Mouse (Mus musculus) effector memory CD4-positive, alpha-beta T cell, adult 7 months (primary cell): ENCODE data around the gene Mindy4. TPM values are rescaled to one million over a fixed set of nuclear protein-coding genes. Genes with fewer than 3 reads are reported as not detected.

Experiments
- polyA plus RNA-seq: library from polyadenylated mRNA; unstranded; fragments of 100-300 nt; shearing (Covaris generic); gene quantifications from one replicate; pipeline ENCODE4 v1.2.1, GENCODE M21; 2017

Gene Mindy4
- polyA plus RNA-seq, result 0.29 TPM

DNA sequence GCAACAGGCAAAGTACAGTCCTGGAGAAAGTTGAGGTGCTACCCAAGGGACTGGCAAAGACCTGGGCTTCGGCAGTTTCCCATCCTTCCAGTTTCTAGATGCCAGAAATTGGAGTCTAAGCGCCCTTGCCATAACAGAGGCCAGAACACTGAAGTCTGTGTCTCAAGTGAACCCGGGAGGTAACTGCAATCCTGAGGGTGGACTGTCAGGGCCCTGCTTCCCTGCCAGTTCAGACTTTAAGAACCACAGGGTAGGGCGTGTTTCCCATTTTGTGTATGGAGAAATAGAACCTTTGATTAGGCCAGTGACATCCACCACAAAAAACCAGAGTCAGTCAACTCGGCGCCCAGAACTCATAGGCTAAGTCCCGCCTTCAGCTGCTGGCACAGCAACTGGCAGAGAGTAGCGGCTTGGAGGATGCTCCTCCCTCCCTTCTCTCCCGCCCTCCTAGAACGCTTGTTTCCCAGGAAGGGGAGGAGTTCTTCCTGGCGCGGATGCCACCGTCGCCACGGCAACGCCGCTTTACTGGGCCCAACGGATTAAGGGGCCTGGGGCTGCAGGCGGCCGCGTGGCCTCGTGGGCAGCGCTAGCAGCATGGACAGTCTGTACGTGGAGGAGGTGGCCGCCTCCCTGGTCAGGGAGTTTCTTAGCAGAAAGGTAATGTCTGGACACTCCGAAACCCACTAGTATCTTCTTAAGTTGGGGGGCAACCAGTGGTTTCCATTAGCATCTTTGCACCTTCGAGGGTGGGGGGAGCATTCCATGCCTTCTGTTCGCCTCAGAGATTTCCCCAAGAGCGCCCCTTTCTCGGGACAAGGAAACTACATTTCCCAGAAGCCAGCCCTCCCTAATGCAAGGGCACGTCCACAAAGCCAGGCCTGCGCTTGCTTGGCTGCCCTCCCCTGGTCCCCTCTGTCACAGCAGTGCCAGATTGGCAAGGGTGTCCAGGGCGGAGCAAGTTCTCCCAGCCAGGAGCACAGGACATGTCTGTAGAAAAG, at the start of gene Mindy4:
TSS of gene Mindy4 (plus strand) at position 471 of the 998 bp plus-strand sequence.

DNA sequence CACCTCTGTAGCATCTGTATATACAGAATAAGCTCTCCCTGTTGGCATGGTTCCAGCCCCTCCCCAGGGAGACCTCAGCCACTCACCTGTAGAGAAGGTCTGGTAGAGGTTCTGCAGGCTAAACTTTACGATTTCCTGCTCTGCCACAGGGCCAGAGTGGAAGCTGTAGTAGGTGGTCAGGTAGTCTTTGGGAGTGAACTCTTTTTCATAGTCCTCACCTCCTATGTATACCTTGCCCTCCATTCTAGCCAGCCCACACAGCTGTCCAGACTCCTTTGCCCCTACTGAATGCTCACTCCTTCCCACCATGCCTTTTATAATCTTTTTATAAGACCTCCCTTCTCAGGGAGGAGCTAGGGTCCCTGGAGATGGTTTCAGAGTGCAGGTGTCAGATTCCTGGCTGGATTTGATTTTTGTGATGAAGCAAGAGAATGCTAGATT, 28.4 kb upstream of the Mindy4 start, which contains the start of gene Inmt:
TSS of gene Inmt (minus strand) at position 303 of the 441 bp plus-strand sequence.

DNA sequence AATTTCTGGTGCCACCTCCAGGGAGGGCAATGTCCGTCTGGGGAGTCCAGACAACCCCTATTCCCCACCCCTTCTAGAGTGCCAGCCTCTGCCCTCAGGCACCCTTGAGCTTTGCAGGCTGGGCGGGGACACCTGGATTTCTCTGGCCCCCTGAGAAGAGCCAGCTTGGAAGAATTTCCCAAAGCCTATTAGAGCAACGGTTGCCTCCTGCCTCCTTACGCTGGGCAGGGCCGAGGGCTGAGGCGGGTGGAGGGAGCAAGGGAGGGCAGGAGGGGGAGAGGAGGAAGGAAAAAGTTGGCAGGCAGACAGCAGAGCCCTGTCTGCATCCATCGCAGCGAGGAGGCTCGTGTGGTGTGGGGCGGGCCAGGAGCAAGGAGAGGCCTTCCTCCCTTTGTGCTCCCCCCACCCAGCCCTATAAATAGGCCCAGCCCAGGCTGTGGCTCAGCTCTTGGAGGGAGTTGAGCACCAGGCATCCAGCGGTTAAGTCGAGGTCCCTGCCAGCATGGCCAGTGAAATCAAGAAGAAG, 132.9 kb downstream of the Mindy4 start, which contains the start of gene Aqp1:
TSS of gene Aqp1 (plus strand) at position 444 of the 526 bp plus-strand sequence.

Other genes with a start within 250 kb of the Mindy4 start
- 46.2 TPM for gene Nod1, start 230.8 kb upstream of the Mindy4 start, polyA plus RNA-seq
- 15.1 TPM for gene Ggct, start 210.4 kb upstream of the Mindy4 start, polyA plus RNA-seq
- gene Gars, start 165.4 kb upstream of the Mindy4 start, polyA plus RNA-seq, result 91.8 TPM
- 0.34 TPM for gene Crhr2, start 70.4 kb upstream of the Mindy4 start, polyA plus RNA-seq
- not detected for gene Inmt, start 28.3 kb upstream of the Mindy4 start, polyA plus RNA-seq
- gene Aqp1, start 133.0 kb downstream of the Mindy4 start, polyA plus RNA-seq, result not detected
- gene Ghrhr, start 172.9 kb downstream of the Mindy4 start, polyA plus RNA-seq, result not detected
- gene Adcyap1r1, start 248.6 kb downstream of the Mindy4 start, polyA plus RNA-seq, result not detected